Mouse (Mus musculus): ENCODE measurements around the gene Hoxd12. TPM values are rescaled to one million over a fixed set of nuclear protein-coding genes. Genes with fewer than 3 reads are reported as not detected.

Gene Hoxd12
- total RNA-seq, 2 experiments from 2014 or later, result not detected

DNA sequence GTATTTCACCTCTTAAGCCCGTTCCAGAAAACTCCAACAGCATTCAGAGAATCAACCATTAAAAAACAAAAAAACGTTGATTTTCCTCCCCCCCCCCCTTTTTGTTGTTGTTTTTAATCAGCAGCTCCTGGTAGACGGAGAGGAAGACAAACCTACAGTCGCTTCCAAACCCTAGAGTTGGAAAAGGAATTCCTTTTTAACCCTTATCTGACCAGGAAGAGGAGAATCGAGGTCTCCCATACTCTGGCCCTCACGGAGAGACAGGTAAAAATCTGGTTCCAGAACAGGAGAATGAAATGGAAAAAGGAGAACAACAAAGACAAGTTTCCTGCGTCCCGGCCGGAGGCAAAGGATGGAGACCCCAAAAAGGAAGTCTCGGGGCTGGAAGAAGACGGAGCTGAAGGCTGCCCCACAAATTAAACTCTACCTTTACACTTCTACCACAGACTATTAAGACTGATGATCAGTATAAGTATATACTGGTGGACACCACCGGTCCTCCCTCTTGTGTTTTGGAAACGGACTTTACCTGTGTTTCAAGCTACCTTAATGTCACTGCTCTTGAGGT, 31.7 kb downstream of the Hoxd12 start:
- no peak for ATAC-seq (replicated peaks; ENCODE audit: poor library complexity)

DNA sequence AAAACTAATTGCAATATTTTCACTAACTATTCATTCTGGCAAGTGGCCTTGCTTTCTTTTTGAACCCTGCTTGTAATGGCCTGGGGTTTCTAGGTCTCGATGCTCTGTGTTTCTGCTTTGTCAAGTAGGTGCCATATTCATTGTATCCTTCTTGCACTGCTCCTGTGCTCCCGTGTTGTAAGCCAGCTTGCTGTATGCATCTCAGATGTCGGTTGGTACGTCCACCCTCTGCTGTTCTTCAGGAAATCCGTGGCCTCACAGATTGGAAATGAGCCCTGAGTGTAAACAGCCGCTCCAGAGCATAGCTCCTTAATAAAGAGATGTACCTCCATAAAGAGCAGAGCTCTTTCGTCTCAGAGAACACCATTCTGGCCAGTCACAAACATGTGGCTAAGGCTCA, 32.8 kb downstream of the Hoxd12 start:
- no peak for ATAC-seq (replicated peaks; ENCODE audit: poor library complexity)

DNA sequence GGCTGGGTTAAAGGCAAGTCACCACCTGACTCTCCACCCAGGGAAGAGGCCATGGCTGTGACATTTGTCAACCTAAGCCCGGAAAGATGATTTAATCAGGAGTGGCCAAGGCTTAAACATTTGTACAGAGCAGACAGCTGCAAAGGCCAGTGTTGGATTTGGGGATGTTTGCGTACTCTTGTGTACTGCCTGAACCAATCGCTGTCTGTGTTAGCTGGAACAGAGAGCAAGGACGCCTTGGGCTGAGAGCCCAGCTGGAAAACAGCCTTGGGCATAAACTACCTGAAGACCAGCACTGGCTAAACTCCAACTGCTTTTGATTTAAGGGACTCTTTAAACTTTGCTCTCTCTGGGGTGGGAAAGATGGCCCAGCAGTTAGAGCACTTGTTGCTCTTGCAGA, 33.9 kb downstream of the Hoxd12 start:
- ATAC-seq (replicated peaks; ENCODE audit: poor library complexity), result no peak

DNA sequence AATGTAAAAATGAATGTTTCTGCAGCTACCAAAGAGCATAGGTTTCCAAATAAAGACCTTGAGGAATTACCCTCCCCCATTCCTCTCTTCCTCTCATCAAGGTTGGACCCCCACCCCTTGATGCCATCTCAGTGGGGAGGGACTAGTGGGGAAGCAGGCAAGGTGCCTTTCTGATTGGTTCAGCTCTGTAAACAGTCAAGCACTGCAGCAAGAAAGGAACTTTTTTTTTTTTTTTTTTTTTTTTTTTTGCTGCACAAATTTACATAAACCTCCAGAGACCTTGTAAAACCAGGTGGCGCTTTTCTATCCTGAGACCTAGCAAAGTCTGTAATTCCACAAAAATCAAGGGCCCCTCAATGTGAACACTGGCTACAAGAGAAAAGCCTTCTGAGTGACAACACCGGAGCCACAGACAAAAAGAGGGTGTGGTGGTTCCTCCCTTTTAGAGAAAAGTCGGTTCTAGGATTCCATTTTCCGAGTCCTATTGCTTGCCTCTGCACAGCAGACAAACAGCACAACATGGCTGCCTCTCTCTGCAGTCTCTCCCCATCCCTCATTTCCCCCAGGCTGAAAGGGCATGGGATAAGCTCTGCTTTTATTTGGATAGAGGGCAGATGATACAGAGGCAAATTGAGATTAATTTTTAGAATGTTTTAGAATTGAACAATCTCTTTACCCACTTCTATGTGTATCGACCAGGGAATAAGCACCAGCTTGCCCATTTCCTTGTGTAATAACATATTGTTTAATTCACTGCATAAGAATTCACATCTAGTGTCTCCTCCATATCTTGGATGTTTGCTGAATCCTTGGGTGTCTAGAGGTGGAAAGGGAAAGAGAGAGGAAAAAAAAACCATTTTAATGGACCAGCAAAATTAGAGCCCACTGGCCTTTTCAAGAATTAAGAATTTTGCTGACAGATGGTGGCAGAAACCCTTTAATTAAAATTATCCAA, 34.9 kb downstream of the Hoxd12 start:
- ATAC-seq (replicated peaks; ENCODE audit: poor library complexity), result no peak

DNA sequence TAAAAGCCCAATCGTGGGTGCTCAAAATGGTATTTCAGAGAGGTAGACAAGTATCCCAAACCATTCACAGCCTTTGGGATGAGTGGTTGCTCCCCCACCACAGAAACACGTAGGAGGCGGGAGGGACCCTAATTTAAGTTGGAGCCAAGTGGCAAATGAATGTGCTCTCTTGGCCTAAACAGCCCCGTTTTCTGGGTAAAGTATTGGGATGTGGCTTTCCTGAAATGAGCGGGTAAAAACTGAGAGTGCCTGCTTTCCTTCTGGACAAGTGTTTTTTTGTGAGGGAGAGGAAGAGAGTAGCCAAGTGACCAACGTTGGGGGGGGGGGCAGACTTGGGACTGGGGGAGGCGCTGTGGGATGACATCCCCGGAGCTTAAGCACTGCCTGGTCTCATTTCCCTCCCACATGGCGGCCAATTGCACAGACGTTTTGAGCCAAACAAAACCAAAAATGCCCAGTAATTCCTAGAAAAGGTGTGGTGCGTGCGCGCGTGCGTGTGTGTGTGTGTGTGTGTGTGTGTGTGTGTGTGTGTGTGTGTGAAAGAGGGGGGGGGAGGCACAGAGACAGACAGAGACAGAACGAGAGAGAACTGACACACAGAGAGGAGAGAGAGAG, 36.2 kb downstream of the Hoxd12 start:
- no peak for ATAC-seq (replicated peaks; ENCODE audit: poor library complexity)

DNA sequence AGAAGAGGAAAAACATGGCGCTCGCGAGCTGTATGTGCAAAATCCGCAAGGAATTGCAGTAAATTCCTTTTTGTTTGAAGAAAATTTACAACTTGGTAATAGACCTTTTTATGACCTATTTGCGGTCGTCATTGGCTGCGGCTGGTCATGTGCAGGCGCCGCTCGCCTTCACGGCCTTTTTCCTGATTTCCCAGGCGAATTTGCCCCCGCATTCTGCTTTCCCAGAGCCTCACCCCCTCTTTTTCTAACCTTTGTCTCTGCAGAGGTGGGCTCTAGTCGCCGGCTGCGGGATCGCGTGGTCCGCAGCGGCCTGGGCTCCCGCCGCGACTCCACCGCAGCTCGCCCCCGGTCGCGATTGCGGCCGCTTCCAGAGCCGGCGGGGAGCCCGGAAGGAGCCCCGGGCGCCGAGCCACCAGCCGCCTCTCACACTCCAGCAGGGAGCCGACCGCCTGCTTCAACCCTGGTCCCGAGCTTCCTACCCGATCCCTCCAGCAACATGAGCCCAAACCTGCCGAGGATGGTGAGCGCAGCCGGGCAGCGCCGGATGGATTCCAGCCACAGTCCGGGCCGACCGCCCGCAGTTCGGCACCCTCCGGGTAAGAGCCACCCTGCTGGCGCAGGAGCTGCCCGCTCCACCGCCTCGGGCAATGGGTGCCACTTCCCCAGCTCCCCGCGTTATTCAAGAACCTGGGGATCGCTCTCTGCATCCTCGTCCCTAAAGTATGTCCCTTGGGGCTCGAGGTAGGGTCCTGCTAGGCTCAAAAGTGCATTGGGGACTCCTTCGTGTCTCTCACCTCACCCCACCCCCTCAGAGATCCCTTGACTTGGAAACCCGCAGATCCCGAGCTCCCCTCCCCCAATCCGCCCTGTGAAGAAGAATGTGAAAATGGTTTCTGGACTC, 37.2 kb downstream of the Hoxd12 start, which contains the start of the genes Hoxd3 and Hoxd4:
Gene Hoxd3, plus strand, starts transcription at position 207 of the 901 bp plus-strand sequence.
Gene Hoxd4, plus strand, starts transcription at position 209 of the 901 bp plus-strand sequence.
- ATAC-seq (replicated peaks; ENCODE audit: poor library complexity), result no peak

DNA sequence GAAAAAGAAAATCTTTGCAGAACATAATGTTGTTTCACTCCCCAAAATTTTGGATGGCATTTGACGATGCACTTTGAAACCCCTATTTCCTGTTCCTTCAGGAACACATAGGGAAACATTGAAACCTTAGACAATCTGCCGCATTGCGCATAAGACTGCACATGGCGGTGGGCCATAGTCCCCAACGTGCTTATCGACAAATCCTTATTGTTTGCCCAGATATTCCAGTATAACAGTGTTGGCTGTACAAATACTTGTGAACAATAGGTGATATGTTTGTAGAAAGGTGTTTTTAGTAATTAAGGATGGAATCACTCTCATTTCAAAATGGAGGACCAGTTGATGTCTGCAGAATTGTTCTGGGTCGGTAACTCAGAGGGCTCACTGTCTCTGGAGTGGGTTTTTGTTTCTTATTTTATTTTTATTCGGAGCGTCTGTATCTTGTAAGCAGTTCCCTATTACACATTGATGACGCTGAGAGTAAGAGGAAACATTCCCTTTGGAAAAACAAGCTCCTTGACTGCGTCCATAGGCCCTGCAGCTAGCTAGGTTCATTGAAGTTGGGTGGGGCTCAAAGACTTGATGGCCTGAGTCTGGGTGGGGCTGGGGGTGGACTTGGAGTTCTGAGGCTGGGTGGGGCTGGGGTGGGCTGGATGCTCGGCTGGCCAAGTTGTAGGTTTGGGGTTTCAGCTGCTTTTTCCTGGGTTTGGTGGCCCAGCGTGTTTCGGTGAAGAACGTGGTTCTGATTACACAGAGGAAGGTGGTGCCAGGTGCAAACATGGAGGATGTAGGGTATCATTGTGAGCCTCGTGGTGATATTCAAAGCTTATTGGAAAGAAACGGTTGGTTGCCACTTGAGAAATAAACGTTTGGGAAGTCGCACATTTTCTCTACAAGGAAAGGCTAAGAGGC, 38.7 kb downstream of the Hoxd12 start:
- no peak for ATAC-seq (replicated peaks; ENCODE audit: poor library complexity)

DNA sequence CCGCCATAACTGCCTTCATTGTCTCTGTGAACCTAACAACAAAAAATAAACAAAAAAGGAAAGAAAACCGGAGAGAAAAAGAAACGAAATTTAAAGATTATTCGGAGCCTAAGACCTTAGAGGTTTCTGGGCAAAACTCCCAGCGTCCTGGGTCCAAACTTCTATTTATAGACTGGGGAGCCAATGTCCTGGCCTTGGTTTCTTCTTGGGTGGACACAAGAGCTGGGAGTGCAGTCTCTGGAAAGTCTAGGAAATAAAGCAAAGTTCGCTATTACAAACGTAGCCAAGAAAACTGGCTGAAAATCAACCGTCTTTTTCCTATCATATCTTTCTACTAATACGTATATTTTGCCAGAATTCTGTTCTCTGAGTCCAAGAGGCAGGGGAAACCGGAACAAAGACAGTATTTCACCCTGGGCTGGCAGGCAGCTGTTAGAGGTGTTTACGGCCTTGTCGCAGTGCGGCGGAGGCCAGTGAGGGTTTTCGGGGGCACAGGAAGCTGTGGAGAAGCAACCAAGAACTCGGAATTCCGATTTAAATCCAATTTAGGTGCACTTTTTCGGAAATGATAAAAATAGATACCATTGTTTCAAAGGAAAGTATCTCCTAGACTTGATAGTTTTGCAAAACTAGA, 39.5 kb downstream of the Hoxd12 start:
- ATAC-seq (replicated peaks; ENCODE audit: poor library complexity), result no peak

DNA sequence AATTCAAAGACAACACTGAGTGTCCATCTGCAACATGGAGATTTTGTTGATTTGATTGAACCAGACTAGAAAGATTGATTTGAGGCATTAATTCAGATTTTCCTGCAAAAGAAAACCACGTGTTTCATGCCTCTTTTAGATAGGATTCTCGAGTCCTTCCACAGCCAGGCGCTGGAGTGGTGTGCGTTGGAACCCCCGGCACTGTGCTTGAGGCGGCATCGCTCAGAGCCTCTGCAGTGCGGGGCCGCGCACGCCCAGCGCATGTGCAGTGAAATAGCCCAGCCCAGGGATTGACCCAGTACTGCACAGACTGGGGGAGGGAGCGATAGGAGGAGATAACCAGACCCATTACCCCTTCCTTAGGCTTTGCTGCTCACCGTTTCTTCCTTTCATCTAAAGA, 40.1 kb downstream of the Hoxd12 start:
- no peak for ATAC-seq (replicated peaks; ENCODE audit: poor library complexity)

DNA sequence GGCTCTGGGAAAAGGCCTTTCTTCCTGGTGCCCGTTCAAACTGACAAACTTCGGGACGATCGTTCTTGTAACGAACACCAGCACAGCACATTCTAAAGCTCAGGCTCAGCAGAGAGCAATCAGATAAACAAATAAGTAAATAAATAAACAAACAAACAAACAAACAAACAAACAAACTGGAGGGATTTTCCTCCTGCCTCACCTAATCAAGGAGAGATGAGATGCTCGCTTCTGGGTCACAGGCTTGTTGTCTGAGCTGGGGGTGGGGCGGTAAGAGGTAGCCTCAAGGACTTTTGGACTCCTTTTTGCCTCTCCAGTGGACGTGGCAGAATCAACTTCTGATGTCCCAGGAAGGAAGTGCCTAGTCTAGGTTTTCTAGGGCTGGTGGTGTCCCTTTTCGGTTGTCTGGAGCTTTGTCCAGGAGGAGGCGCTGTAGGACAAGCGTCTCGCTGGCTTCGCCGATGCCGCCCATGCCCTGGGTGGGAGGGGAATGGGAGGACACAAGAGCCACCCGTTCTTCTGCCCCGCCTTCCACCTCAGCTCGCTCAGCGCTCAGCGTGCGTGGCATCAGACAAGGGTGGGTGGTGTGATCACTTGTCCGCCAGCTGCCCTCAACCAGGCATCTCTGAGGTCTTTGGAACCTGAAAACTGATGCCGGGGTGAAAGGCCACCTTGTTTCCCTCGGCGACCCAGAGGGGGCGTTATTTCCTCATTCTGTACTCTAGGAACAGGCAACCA, 40.9 kb downstream of the Hoxd12 start:
- ATAC-seq (replicated peaks; ENCODE audit: poor library complexity), result peak; percentile 98

DNA sequence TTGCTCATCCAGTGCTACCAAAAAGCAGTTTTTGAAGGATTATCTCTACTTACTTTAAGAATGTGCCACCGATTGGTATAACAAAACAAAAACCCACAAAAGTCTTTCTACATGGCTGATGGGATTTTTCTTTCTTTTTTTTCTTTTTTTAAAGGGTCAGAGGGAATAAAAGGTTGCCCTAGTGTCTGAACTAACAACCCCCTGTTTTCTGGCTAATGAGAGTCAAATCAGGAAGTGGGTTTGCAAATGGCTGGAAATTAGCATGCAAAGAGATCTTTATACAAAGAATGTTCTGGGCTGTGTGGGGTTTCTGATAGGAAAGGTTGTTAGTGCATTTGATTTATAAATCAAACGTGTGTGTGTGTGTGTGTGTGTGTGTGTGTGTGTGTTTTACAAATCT, 45.6 kb downstream of the Hoxd12 start:
- ATAC-seq (replicated peaks; ENCODE audit: poor library complexity), result no peak

DNA sequence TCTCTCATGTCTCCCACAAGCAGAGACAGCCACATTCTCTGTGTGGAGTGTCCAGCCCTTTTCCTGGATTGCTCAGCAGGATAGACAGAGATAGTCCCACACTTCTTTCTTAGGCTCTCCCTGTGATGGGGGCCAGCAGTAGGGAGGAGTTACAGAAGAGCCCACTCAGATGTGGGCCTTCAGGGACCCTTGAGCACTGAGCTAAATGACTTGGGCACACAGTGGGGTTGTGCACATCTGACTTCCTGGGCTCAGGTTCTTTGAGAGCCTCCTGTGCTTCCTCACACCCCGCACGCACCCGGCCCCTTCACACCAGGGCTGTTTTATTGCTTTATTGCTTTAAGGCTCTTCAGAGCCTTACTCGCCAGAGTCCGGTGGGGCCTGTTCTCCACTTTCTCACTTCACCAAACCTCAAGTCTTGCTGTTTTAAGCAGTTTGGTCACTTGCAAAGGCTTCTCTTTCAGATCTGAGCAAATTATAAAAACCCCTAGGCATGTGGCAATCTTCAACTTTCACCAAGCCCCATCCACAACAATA, 46.2 kb downstream of the Hoxd12 start:
- no peak for ATAC-seq (replicated peaks; ENCODE audit: poor library complexity)

DNA sequence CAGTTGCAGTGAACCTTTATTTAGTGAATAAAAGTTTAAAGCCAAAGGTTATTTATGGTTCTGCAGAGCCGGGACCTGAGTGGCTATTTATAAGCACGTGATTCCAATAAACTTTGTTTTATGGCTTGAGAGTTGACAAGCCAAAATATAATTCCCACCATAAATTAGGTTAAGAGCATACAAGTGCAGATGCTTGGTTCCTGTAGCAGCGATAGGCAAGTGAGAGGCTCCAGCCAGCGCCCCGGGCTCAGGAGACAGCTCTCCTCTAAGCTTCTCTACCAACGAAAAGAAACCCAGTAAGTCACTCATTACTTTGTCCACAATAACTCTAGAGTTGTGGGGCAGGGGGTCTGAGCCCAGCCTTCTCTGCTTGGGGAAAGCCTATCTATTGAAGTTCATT, 47.1 kb downstream of the Hoxd12 start:
- no peak for ATAC-seq (replicated peaks; ENCODE audit: poor library complexity)

DNA sequence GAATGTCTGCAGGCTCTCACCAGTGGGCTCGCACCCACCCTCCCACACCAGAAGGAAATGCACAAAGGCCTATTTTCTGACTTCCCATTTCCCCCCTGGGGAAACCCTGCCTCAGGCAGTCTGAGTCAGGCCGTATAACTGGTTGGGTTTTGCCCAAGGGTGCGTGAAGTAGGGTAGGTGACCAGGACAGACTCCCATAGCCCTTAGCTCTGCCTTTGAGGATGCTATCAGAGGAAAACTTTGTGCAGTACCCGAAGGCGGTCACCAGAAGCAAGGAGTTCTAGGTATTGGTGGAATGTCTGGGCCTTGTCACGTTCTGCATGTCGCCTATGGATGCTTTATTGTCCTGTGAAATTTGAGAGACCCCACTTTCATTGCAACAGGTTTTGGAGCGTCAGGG, 48.1 kb downstream of the Hoxd12 start:
- no peak for ATAC-seq (replicated peaks; ENCODE audit: poor library complexity)

DNA sequence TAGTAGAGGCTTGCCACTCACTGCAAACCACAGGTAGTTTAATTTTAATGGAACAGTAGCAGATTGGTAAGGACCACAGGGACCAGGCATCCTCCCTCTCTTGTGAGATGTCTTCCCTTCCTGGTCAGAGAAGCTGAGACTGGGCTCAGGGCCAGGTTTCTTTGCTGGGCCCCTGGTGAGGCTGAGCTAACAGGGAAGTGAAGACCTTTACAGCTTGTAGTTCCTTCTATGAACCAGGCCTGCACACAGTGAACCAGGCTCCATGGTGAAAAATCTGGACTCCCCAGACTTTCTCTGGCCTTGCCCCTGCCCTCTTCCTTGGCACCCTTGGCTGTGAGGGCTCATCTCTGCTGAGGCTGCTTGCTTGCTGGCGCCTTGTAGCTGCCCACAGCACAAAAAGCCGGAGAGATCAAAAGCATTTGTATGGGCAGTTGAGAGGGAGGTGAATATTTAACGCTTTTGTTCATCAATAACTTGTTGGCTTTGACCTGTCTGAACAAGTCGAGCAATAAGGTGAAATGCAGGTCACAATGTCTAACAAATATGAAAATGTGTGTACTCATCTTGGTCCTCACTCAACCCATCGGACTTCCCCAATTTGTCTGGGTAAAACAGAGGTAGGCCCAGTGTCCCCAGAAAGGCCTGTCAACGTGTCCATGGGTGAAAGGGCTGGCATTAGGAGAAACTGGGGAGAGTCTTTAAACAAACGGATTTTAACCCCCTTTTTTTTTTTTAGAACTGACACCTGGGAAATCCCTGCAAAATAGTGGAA, 49.6 kb downstream of the Hoxd12 start:
- ATAC-seq (replicated peaks; ENCODE audit: poor library complexity), result peak; percentile 39; the same call in 1 of the 2 replicates

DNA sequence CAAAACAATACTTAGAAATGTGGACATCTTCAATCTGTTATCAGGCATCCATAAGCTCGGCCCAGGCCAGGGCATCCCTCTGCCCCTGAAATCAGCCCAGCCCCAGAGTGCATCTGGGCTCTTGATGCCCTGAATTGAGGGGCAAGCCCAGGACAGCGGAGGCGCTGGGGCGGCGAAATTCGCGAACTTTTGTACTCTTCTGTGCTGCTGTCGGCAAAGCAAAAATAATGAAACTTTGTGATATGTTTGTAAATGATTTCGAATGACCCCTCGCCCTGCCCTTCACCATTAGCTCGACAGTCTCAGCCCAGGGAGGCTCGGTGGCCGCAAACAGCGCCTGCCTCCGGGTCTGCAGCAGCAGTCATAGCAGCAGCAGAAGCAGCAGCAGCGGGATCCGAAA, 50.4 kb downstream of the Hoxd12 start:
- ATAC-seq (replicated peaks; ENCODE audit: poor library complexity), result no peak

DNA sequence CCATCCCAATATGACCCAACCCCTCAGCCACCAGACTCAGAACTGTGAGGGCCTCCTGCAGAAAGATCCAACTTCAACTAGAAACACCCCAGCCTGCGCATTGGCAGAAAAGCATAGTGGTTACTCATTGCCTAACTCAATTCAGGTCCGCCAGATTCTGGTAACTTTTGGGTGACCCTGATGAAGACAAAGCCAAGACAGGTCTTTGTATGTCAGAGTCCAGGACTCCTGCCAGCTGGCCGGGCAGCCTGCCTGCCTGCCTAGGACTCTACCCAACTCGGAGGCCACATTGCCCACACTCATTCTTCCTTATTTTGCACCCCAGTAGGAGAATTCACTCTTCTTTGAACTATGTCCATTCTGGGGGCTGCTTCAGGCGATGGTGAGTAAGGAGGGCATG, 51.7 kb downstream of the Hoxd12 start, which contains the start of gene Gm28230:
Gene Gm28230, plus strand, starts transcription at position 178 of the 400 bp plus-strand sequence.
- ATAC-seq (replicated peaks; ENCODE audit: poor library complexity), result no peak
